Mouse (Mus musculus) liver, embryonic 16.5 days (tissue): ENCODE results near the gene Rgs3. TPM values are rescaled to one million over a fixed set of nuclear protein-coding genes. Genes with fewer than 3 reads are reported as not detected.

Experiments used
- ATAC-seq: fragments of 200-750 bp; cut with Nextera tagmentation; 2 replicates; pipeline ENCODE4 v1.8.0; 2017; ENCODE audit warnings: low read depth, mild to moderate bottlenecking, moderate number of reproducible peaks, moderate library complexity
- H3K27ac ChIP-seq: fragments of 300-500 bp; sonication (generic); 2 replicates; pipeline ENCODE4 v1.5.1; 2014; ENCODE audit warnings: mild to moderate bottlenecking, low read length
- H3K27me3 ChIP-seq: fragments of 300-500 bp; sonication (generic); 2 replicates; pipeline ENCODE4 v1.6.1; 2014; ENCODE audit warnings: low read depth, low read length, mixed read lengths; ENCODE audit not compliant: control insufficient read depth, insufficient read depth
- H3K36me3 ChIP-seq: fragments of 300-500 bp; sonication (generic); 2 replicates; pipeline ENCODE4 v1.6.1; 2014; ENCODE audit warnings: mild to moderate bottlenecking; ENCODE audit not compliant: control insufficient read depth, insufficient read depth
- H3K4me1 ChIP-seq: fragments of 300-500 bp; sonication (generic); 2 replicates; pipeline ENCODE4 v1.6.1; 2014; ENCODE audit warnings: low read depth, low read length, mixed read lengths; ENCODE audit not compliant: control insufficient read depth
- H3K4me2 ChIP-seq: fragments of 300-500 bp; sonication (generic); 2 replicates; pipeline ENCODE4 v1.6.1; 2014; ENCODE audit warnings: low read depth, low read length, mixed read lengths
- H3K4me3 ChIP-seq: fragments of 300-500 bp; sonication (generic); 2 replicates; pipeline ENCODE4 v1.5.1; 2014; ENCODE audit warnings: low read depth, mild to moderate bottlenecking, low read length
- H3K9ac ChIP-seq: fragments of 300-500 bp; sonication (generic); 2 replicates; pipeline ENCODE4 v1.6.1; 2014; ENCODE audit warnings: low read depth, low read length
- H3K9me3 ChIP-seq: fragments of 300-500 bp; sonication (generic); replicated peaks from 2 replicates; pipeline ENCODE4 v1.6.1; 2016; ENCODE audit warnings: low read length; ENCODE audit not compliant: control insufficient read depth
- WGBS: fragments of 180-500 bp; shearing (Covaris S2); extraction: QIAGEN DNeasy Blood & Tissue Kit; methylation state at CpG from one replicate; pipeline ENCODE4 v1.1.7; 2014; ENCODE audit not compliant: insufficient replicate concordance; 5-methylcytosine and 5-hydroxymethylcytosine counted together
- polyA plus RNA-seq: library from polyadenylated mRNA; unstranded; fragments of >200 nt; fragmentation: Nextera tagmentation; extraction: Ambion mirVana; gene quantifications from 2 replicates; pipeline ENCODE4 v1.2.1, GENCODE M21; 2015

Rgs3 gene
- polyA plus RNA-seq, 1 experiment from 2014 or later, result 7.0 TPM

DNA sequence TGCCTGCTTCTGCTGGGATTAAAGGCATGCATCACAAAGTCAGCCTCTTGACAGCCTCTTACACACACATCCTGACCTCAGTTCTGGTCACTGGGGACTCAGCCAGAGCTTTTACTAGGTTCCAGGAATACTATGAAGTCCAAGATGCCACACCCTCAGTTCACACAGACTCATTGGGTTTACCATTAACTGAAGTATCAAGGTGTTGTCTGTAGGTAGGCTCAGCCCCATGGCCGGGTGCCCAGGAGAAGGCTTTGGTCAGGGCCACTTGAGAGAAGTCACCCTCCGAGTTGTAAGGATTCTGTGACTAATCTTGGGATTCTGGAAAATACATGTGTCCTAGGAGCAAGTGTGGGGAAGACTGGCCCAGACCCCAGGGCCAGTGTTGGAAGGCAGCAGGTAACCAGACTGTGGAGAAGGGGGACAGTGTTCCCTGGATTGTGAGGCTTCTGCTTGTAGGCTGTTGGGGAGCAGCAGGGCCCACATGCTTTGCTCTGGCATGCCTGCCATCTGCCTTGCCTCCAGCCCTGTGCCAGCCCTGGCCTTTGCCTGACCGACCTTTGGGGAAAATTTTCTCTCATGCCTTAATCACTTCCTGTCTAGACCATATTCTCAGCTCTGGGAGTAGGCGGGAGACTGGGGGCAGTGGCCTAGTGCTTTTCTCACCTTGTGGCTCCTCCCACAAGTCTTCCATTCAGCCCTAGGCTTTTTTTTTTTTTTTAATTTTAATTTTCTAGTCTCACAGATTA, 78.4 kb downstream of the Rgs3 start:
- H3K36me3 ChIP-seq, result no peaks in the 10 kb centered on the region
- no peak overlapping the region for H3K9ac ChIP-seq
- 44% methylated on average over 4 of the region's 4 CpGs for WGBS
- H3K4me2 ChIP-seq, result no peak overlapping the region
- ATAC-seq, result no peak
- H3K9me3 ChIP-seq, result no peaks in the 10 kb centered on the region
- no peaks in the 10 kb centered on the region for H3K27me3 ChIP-seq
- peaks cover 15% of the 10 kb centered on the region for H3K4me1 ChIP-seq
- H3K4me3 ChIP-seq, result no peak overlapping the region
- no peak overlapping the region for H3K27ac ChIP-seq

DNA sequence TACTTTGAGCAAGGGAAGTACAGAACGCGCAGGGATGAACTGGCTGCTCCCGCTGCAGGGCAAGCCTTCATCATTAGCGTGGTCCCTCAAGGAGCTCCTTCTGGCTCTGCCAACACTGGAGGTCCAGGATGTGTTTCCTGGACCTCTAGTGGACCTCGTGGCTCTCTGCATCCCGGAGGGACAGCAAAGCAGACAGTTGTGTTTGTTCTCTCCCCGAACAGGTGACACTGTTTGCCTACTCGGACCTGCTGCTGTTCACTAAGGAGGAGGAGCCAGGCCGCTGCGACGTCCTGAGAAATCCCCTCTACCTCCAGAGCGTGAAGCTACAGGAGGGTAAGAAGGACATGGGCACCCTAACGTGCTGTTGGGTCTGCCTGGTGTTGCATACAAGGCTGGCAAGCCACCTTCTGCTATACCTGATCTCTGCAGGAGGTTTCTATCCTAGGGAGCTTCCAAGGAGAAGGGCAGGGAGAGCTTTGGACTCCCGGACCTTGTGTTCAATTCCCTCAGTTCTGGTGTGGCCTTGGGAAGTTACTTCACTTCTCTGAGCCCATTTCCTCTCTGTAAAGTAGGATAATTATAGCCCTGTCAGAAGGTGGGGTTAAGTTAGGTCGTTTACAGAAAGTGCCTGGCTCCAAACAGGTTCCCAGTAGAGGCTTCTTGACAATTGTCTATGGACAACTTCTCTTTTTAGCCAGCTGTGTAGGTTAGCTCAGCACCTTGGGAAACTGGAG, 81.0 kb downstream of the Rgs3 start:
- H3K27ac ChIP-seq, result 0 out of 2 replicates have a peak overlapping the region, but pooled peaks have one; percentile 30
- H3K4me2 ChIP-seq, result no peak overlapping the region
- H3K36me3 ChIP-seq, result no peaks in the 10 kb centered on the region
- no peaks in the 10 kb centered on the region for H3K27me3 ChIP-seq
- WGBS, result 41% methylated on average over 15 of the region's 15 CpGs
- H3K9ac ChIP-seq, result no peak overlapping the region; the same call in 1 of the 2 replicates
- no peaks in the 10 kb centered on the region for H3K9me3 ChIP-seq
- H3K4me1 ChIP-seq, result peaks cover 6% of the 10 kb centered on the region; the same call in 1 of the 2 replicates
- H3K4me3 ChIP-seq, result no peak overlapping the region
- ATAC-seq, result 0 out of 2 replicates have a peak, but pooled peaks have one; percentile 11

DNA sequence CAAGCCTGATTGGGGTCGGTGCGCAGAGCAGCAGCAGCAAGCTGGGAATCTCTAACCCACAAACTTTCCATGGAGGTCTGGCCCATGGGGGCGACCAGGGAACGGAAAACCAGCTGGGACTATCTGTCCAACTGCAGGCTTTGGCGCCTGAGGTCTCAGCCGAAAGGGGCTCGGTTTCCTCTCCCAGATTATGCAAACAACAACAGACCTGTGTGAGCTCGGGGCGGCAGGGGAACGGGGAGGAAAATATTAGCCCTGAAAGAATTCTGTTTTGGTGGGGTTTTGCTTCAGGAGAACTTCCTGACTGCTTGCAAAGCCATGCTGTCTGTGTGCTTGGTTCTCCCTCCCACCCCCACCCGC, 81.6 kb downstream of the Rgs3 start:
- H3K27ac ChIP-seq, result 0 out of 2 replicates have a peak overlapping the region, but pooled peaks have one; percentile 30
- no peak overlapping the region for H3K4me2 ChIP-seq
- no peaks in the 10 kb centered on the region for H3K36me3 ChIP-seq
- H3K4me3 ChIP-seq, result no peak overlapping the region
- no peaks in the 10 kb centered on the region for H3K27me3 ChIP-seq
- no peaks in the 10 kb centered on the region for H3K9me3 ChIP-seq
- no peak; the same call in 1 of the 2 replicates for ATAC-seq
- no peak overlapping the region for H3K9ac ChIP-seq
- peaks cover 6% of the 10 kb centered on the region; the same call in 1 of the 2 replicates for H3K4me1 ChIP-seq
- WGBS, result 11% methylated on average over 11 of the region's 11 CpGs

DNA sequence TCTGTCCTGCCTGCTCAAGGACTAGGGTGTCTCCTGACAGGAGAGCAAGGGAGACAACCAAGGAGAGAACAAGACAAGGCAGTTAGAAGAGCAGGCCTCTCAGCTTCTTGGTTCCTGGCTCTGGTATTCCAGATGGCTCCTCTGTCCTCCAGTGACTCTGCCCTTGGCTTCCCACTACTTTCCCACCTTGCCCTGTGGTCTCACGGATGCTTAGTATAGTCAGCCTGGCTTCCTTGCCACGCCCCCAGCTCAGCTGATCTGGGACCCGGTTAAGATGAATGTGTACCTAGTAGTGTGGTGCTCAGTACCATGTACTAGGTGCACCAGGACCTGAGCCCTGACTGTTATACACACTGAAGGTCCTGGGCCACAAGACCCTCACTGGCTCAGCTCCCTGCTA, 82.0 kb downstream of the Rgs3 start:
- H3K27me3 ChIP-seq, result no peaks in the 10 kb centered on the region
- peaks cover 6% of the 10 kb centered on the region; the same call in 1 of the 2 replicates for H3K4me1 ChIP-seq
- H3K9ac ChIP-seq, result no peak overlapping the region
- ATAC-seq, result no peak
- H3K4me2 ChIP-seq, result no peak overlapping the region
- H3K36me3 ChIP-seq, result no peaks in the 10 kb centered on the region
- whole genome bisulfite sequencing, result 41% methylated on average over 3 of the region's 3 CpGs
- H3K27ac ChIP-seq, result no peak overlapping the region
- no peaks in the 10 kb centered on the region for H3K9me3 ChIP-seq
- H3K4me3 ChIP-seq, result no peak overlapping the region

DNA sequence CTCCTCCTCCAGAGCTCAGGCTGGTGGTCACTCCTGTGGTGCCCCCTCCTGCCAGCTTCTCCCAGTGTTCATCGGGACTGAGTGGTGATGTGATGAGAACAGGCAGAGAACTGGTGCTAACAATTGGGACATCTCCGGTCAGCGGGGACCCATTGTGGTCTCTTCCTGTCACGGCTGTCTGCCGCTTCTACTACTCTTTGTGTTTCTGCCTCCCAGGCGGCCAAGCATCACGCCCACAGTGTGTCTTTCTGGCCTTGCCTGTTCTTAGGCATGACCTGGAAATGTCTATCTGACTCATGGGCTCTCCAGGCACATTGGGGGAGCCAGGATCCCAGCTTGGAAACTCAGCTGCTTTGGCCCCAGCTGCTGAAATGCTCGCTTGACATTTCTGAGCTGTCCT, 83.8 kb downstream of the Rgs3 start:
- Histone ChIP-seq H3K9ac (no peak overlapping the region), H3K9me3 (no peaks in the 10 kb centered on the region), H3K4me1 (peaks cover 6% of the 10 kb centered on the region; the same call in 1 of the 2 replicates), H3K27ac (no peak overlapping the region), H3K36me3 (no peaks in the 10 kb centered on the region), H3K4me2 (no peak overlapping the region), H3K4me3 (no peak overlapping the region), H3K27me3 (no peaks in the 10 kb centered on the region)
- peak; percentile 35; the same call in 1 of the 2 replicates for ATAC-seq
- WGBS, result 54% methylated on average over 8 of the region's 8 CpGs

DNA sequence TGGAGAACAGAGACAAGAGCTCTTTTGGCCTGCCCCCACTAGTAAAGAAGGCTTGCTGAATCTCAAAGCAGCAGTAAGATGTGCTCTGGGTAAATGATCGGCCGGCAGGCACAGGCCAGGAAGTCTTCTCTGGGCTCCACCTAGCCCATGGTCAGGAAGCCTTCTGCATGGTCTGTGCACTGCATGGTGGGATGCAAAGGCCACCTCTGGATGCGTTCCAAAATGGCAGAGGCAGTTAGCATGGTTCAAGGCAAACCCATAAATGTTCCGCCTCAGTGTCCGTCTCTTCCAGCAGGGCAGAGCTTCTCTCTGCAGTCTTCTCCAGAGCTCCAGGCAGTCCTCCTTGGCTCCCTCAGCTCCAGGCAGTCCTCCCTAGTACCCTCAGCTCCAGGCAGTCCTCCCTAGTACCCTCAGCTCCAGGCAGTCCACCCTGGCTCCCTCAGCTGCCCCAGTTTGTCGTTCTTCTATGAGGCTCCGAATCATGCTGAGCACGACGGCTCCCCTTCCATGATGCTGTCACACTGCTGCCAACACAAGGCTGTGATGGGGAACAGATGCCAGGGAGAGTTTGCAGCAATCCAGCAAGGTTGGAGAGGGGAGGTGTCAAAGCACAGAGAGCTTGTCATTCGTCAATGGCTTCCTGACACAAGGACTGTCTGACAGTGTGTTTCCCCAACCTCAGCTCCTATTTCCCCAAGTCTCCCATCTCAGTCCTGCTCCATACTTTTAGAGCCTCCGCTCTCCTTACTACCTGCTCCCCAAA, 84.6 kb downstream of the Rgs3 start:
- WGBS, result 73% methylated on average over 11 of the region's 11 CpGs
- no peaks in the 10 kb centered on the region for H3K27me3 ChIP-seq
- H3K36me3 ChIP-seq, result no peaks in the 10 kb centered on the region
- no peak overlapping the region for H3K9ac ChIP-seq
- H3K4me2 ChIP-seq, result no peak overlapping the region
- H3K4me1 ChIP-seq, result peaks cover 6% of the 10 kb centered on the region; the same call in 1 of the 2 replicates
- H3K9me3 ChIP-seq, result no peaks in the 10 kb centered on the region
- H3K27ac ChIP-seq, result no peak overlapping the region
- ATAC-seq, result no peak
- no peak overlapping the region for H3K4me3 ChIP-seq

DNA sequence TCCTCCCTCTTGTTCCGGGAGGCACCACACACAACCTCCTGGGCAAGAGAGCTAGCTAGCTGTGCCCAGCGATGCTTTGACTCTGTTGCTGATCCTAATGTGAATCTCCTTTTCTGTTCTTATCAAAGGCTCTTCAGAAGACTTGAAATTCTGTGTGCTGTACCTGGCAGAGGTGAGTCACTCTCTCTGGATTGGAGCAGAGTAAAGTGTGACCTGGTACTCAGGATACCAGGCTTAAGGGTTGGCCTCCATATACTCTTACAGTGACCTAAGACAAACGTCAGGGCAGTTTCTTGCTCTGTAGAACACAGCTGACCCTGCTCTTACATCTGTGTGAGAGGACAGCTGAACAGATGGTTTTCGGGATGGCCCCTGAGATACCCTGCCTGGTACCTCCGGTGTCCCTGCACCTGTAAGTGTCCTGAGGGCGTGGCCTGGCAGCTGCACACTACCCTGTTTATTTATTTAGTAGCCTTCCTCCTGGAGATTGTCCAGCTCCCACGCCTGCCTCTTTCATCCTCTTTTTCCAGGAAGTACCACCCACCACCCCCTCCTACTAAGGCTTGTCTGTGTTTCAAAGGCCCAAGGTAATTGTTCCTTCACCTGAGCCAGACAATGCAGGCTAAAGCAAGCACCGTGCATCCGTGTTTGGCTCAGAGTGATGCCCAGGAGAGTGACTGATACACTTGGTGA, 87.1 kb downstream of the Rgs3 start:
- Histone ChIP-seq H3K4me2 (no peak overlapping the region), H3K27me3 (no peaks in the 10 kb centered on the region), H3K4me3 (no peak overlapping the region), H3K36me3 (no peaks in the 10 kb centered on the region), H3K27ac (no peak overlapping the region), H3K9me3 (no peaks in the 10 kb centered on the region), H3K4me1 (no peaks in the 10 kb centered on the region), H3K9ac (no peak overlapping the region)
- ATAC-seq, result no peak
- WGBS, result 52% methylated on average over 9 of the region's 9 CpGs

DNA sequence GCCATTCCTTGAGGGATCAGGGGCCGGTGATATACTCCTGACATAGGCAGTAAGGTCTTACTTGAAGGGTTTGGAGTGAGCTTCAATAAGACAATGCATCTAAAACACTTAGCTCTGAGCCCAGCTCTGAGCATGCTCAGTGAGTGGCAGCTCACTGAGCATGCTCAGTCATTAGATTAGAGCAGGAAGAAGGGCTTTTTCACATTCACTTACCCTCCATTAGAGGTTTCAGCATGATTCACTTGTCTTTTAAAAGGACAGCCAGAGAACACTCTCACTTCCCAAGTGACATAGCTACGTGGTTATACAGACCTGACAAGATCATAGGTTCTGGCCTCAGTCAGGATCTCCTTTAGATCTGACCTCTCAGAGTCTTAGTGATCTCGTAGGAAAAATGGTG, 89.2 kb downstream of the Rgs3 start:
- no peaks in the 10 kb centered on the region for H3K9me3 ChIP-seq
- H3K4me1 ChIP-seq, result no peaks in the 10 kb centered on the region
- no peak for ATAC-seq
- H3K4me3 ChIP-seq, result no peak overlapping the region
- H3K36me3 ChIP-seq, result no peaks in the 10 kb centered on the region
- H3K27me3 ChIP-seq, result no peaks in the 10 kb centered on the region
- no peak overlapping the region for H3K27ac ChIP-seq
- WGBS, result 58% methylated on average over 3 of the region's 3 CpGs
- H3K9ac ChIP-seq, result no peak overlapping the region
- no peak overlapping the region for H3K4me2 ChIP-seq
